Mouse (Mus musculus): ENCODE measurements around the gene Mvk.

DNA sequence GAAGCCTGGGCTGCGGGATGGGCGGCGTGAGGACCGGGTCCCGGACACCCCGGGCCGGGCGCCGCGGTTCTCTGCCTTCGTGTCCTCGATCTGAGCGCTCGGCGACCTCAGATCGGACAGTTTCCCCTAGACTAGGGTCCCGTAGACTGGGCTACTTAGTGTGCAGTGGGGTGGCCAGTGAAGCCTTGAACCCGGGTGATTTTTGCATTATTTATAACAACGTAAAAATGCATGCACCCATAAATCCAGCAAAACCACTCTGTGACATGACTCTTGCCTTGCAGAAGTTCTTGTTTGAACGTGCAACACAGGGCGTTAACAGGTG lies 261 bp downstream of the Mvk start:
- TF ChIP-seq CTCF (IDR thresholded peaks at IDR 0.05; ENCODE audit: control insufficient read depth, insufficient read depth, low read length): no peak
- no peak; the same call in 1 of the 2 replicates for TF ChIP-seq POLR2A (IDR thresholded peaks at IDR 0.05; ENCODE audit: borderline replicate concordance, control insufficient read depth, low read depth, low read length)

Data from bone marrow, adult 2 months (tissue).